Mouse (Mus musculus) spleen, adult 18-20 months (tissue): ENCODE measurements around the gene C1ql3.

Source experiments
- DNase-seq, 2 experiments: peaks; one replicate each; pipeline ENCODE4 v3.0.0; 2022; ENCODE audit warnings: mixed read lengths in 2 of 2

C1ql3 gene

DNA sequence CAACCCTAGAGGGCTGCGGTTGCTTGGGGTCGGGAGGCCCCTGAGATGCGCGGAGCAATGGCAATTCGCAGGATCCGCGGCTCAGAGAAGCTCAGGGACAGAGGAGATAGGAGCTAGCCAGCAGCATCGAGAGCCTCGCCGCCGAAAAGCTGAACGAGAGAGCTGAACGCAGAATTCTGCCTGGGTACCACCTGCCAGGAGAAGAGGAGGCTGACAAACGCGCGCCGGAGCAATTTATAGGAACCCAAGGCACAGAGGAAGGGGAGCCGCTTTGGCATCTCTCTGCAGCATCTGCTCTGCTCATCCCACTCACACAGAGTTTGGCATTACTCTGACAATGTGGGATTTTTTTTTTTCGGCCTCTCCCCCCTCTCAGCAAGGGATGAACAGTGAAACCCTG lies at the start of gene C1ql3:
TSS of gene C1ql3 (minus strand) at position 335 of the 400 bp plus-strand sequence.
- DNase-seq = no peak

GRCm38 (mm10) chr2:13060426-13061170 lies 49.0 kb upstream of the C1ql3 start:
- DNase-seq = no peak

GRCm38 (mm10) chr2:13048649-13049048 lies 37.0 kb upstream of the C1ql3 start:
- DNase-seq = no peak

DNA sequence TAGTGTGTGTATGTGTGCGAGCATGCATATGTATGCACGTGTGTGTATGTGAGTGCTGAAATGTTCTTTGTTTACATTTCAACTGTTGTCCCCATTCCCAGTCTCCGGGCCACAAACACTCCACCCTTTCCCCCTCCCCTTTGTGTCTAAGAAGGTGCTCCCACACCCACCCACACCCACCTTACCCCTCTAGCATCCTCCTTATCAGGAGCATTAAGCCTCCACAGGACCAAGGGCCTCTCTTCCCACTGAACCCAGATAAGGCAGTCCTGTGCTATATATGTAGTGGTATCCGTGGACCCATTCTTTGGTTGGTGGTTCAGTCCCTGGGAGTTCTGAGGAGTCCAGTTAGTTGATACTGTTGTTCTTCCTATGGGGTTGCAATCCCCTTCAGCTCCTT lies 32.9 kb upstream of the C1ql3 start:
- no peak for DNase-seq

GRCm38 (mm10) chr2:13039785-13040184 lies 28.2 kb upstream of the C1ql3 start:
- no peak for DNase-seq

GRCm38 (mm10) chr2:13038772-13039171 lies 27.2 kb upstream of the C1ql3 start:
- DNase-seq = no peak

DNA sequence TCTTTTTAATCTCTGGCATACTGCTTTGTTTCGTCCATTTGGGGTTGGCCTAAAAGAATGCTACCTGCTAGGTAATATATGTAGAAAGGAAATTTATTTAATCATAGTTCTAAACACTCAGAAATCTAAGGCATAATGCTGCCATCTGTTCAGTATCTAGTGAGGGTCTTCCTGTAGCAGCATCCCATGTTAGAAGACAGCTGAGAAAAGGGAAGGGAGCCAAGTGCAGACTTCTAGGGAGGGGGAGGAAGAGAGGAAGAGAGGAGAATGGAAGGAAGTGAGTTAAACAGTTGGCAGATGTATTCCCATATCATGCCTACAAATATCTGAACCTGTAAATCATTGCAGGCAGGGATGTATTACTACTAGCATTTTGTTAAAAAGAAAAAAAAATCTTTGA lies 7.3 kb upstream of the C1ql3 start:
- DNase-seq = no peak

- DNase-seq = no peak
Measured at GRCm38 (mm10) chr2:13018382-13018781, 6.8 kb upstream of the C1ql3 start.

GRCm38 (mm10) chr2:13011973-13012372 lies 367 bp upstream of the C1ql3 start:
- DNase-seq = no peak

- DNase-seq = no peak
Measured at GRCm38 (mm10) chr2:13010460-13011341, 905 bp downstream of the C1ql3 start.

- DNase-seq = no peak
Measured at GRCm38 (mm10) chr2:13010030-13010459, 1.6 kb downstream of the C1ql3 start.

GRCm38 (mm10) chr2:13009261-13009972 lies 2.2 kb downstream of the C1ql3 start:
- no peak for DNase-seq

DNA sequence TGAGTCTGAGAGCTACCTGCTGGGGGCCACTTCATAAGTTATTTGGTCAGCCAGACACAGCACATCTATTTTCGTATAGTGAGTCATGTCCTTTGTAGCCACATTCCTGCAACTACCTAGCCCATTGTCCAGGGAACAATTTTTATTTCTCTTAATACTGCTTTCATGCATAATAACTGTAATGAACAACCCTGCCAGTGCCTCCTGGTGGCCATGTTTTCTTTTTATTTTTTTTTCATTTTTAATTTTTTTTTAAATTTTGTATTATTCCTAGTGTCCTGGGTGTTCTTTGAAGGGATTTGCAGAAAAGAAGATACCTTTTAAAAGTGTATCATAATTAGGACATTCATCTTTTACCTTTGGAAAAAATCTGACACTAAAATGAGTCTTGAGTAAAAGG lies 3.2 kb downstream of the C1ql3 start:
- DNase-seq = no peak

GRCm38 (mm10) chr2:13000026-13000425 lies 11.6 kb downstream of the C1ql3 start:
- no peak for DNase-seq

GRCm38 (mm10) chr2:12984901-12985732 lies 26.5 kb downstream of the C1ql3 start:
- DNase-seq = no peak

GRCm38 (mm10) chr2:12978771-12979170 lies 32.8 kb downstream of the C1ql3 start:
- DNase-seq = no peak

DNA sequence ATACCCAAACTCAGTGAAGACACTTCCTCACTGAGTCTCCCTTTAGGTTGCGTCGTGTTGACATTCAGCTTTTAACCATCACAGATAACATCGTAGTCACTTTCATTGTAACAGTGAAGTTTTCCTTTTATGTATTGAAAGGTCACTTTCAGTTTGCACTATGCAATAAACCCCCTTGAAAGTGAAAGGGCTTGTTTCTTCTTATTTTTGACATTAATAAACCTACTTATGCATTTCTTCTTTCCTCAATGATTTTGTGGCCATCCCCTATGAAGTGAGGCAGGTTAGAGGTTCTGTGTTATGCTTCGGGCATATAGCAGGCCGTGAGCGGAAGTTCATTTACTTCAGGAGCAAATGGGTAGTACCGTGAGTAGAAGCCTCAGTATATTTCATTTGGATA lies 34.2 kb downstream of the C1ql3 start:
- DNase-seq = no peak

- no peak for DNase-seq
Measured at GRCm38 (mm10) chr2:12973752-12974151, 37.9 kb downstream of the C1ql3 start.

DNA sequence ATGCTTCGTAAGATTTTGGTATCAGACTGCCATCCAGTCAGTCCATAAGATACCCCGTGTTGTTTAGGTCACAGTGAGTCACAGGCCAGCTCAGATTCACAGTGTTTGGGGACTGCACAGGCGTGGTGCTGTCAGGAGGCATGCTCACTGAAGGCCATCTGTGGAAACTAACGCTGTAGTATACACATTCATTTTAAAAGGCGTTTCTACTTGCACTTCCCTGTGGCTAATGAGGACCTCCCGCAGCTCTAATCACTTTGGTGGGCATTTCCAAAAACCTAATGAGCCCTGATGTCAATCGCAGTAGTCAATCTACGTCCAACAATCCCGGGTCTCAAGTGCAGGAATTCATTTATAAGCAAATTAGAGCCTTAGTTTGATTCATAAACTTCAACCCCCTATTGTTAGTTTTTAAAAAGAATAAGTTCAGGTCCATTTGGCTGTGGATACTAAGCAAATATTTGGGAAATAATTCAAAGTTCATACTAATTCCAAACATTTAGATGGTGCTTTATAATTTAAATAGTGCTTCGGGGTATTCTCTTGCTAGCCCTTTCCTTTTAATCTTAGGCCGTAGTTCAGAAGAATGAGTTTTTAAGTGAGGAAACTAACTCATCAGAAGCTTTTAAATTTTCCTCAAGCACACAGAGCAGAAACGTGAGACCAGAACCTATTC lies 41.4 kb downstream of the C1ql3 start:
- no peak for DNase-seq

DNA sequence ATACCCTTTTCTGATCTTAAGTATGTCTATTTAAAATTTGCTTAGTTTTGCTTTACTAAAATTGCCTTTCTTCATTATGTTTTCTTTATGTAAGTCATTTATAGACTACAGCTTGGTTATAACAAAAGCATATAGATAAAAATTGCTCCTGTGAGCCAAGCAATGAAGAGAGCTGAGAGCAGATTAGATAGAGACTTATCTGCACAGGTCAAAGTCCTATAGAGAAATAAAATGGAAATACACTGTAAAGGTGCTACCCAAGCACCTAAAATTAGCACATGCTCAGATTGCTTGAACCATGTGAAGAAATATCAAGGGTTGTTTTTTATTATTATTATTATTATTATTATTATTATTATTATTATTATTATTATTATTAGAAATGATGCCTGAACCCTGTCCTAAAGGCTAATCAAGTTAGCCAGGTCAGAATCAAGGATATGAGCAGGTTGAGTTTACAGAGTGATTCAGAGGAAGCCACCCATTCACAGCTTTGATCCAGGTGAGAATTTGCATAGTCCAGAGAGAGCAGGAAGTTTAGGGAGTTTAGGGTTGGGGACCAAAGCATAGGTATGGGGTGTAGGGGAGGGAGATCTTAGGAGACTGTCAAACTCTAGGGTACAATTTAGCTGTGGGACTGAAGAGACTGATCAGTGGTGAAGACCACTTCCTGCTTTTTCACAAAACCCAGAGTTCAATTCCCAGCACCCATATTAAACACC lies 54.7 kb downstream of the C1ql3 start:
- DNase-seq = no peak
